In the genomic region with DNA sequence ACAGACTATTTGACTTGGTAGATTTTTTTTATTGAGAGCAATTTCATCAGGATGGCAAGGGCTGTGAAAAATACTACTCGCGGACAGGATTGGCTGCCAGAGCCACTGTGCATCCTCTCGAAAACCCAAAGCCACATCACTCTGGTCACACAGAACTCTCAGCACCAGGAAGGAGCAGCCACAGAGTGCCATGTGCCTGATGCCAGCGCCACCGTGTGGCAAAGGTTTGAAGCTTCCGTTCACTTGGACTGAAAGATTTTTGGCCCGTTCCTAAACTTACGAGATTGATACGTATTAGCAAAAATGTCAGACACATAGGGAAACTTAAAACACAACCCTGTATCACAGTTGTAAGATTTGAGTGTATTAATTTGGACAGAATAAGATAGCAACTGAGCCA, we compare ENCODE assay signal across 9 mouse cellular contexts. TPM values are rescaled to one million over a fixed set of nuclear protein-coding genes. Genes with fewer than 3 reads are reported as not detected.
DNase-seq lines count a peak whose midpoint lies in the region; ATAC-seq and TF ChIP-seq lines count a peak whose summit lies in the region.
"Had no signal": no experiment of that assay in that cellular context is flagged by ENCODE, and none has a peak within 500 bp of the region (broad histone marks: within the 10 kb centered on the region; RNA-seq: fewer than 3 reads in every experiment).

No protein-coding gene starts in this region.

- ATAC-seq in intestine, postnatal 0 days: no peak
- ATAC-seq in intestine, embryonic 16.5 days: no peak
- peak; percentile 44; the same call in 1 of the 2 replicates for ATAC-seq in forebrain, postnatal 0 days
- no peak for ATAC-seq in neural tube, embryonic 11.5 days (ENCODE audit: insufficient read depth, low FRiP score, low TSS enrichment)

- H3K4me2 ChIP-seq in intestine, postnatal 0 days (replicated peaks; ENCODE audit: low read depth): no peak overlapping the region
- no peak overlapping the region for H3K4me2 ChIP-seq in intestine, embryonic 16.5 days (ENCODE audit: low read depth, low read length)
- H3K4me2 ChIP-seq in CH12.LX (ENCODE audit: insufficient read depth, low read depth, poor library complexity, severe bottlenecking): no peak overlapping the region
- H3K4me2 ChIP-seq in forebrain, postnatal 0 days (ENCODE audit: low read depth): no peak overlapping the region
- H3K4me2 ChIP-seq in neural tube, embryonic 11.5 days (ENCODE audit: low read depth): no peak overlapping the region

- no peaks in the 10 kb centered on the region for H3K4me1 ChIP-seq in intestine, postnatal 0 days (replicated peaks; ENCODE audit: control insufficient read depth, insufficient read depth, low read length)
- H3K4me1 ChIP-seq in intestine, embryonic 16.5 days (ENCODE audit: control insufficient read depth, insufficient read depth, low read length): no peaks in the 10 kb centered on the region
- peaks cover 0 to 4% of the 10 kb centered on the region in 2 experiments; a peak in 1 of 4 replicates for H3K4me1 ChIP-seq in CH12.LX (ENCODE audit: control insufficient read depth in 1 of 2, insufficient read depth in 2 of 2)
- no peaks in the 10 kb centered on the region for H3K4me1 ChIP-seq in forebrain, postnatal 0 days (ENCODE audit: insufficient read depth)
- no peaks in the 10 kb centered on the region for H3K4me1 ChIP-seq in neural tube, embryonic 11.5 days (ENCODE audit: control insufficient read depth, insufficient read depth, low read length)

- no peak overlapping the region for H3K27ac ChIP-seq in intestine, postnatal 0 days (ENCODE audit: low read depth, low read length)
- H3K27ac ChIP-seq in intestine, embryonic 16.5 days (ENCODE audit: low read length): no peak overlapping the region
- H3K27ac ChIP-seq in CH12.LX (ENCODE audit: insufficient read depth, low read depth): no peak overlapping the region
- no peak overlapping the region for H3K27ac ChIP-seq in forebrain, postnatal 0 days (ENCODE audit: low read depth, low read length)
- no peak overlapping the region for H3K27ac ChIP-seq in neural tube, embryonic 11.5 days (ENCODE audit: low read depth, low read length)

- TF ChIP-seq POLR2A in CH12.LX (IDR thresholded peaks at IDR 0.05; ENCODE audit: low read depth, low read length): no peak

- dilution Hi-C loops in CH12.LX (cut with MboI; ENCODE audit: extremely low pct_ligation_motif_present, extremely low pct_unique_long_range_greater_than_20kb, low sequenced_read_pairs): no loop called here

- WGBS in intestine, postnatal 0 days: 47% methylated on average over 9 of the region's 9 CpGs
- 50% methylated on average over 9 of the region's 9 CpGs for WGBS in intestine, embryonic 16.5 days
- WGBS in forebrain, postnatal 0 days: 41% methylated on average over 9 of the region's 9 CpGs
- 53% methylated on average over 9 of the region's 9 CpGs for WGBS in neural tube, embryonic 11.5 days

- H3K9me3 ChIP-seq in intestine, postnatal 0 days (ENCODE audit: control insufficient read depth): no peaks in the 10 kb centered on the region
- no peaks in the 10 kb centered on the region for H3K9me3 ChIP-seq in intestine, embryonic 16.5 days (ENCODE audit: control insufficient read depth, low read length)
- no peaks in the 10 kb centered on the region for H3K9me3 ChIP-seq in CH12.LX (replicated peaks; ENCODE audit: low read length)
- no peaks in the 10 kb centered on the region for H3K9me3 ChIP-seq in forebrain, postnatal 0 days (ENCODE audit: low read length)
- H3K9me3 ChIP-seq in neural tube, embryonic 11.5 days (ENCODE audit: control insufficient read depth, low read length): no peaks in the 10 kb centered on the region

- peak; percentile 55 for TF ChIP-seq RAD21 in CH12.LX (IDR thresholded peaks at IDR 0.05; ENCODE audit: low read depth, low read length)

- H3K27me3 ChIP-seq in intestine, postnatal 0 days (replicated peaks; ENCODE audit: control insufficient read depth, insufficient read depth, low read length): no peaks in the 10 kb centered on the region
- H3K27me3 ChIP-seq in intestine, embryonic 16.5 days (replicated peaks; ENCODE audit: control insufficient read depth, insufficient read depth, low read length): no peaks in the 10 kb centered on the region
- no peaks in the 10 kb centered on the region for H3K27me3 ChIP-seq in CH12.LX (replicated peaks)
- H3K27me3 ChIP-seq in forebrain, postnatal 0 days (ENCODE audit: insufficient read depth, low read length): no peaks in the 10 kb centered on the region
- no peaks in the 10 kb centered on the region for H3K27me3 ChIP-seq in neural tube, embryonic 11.5 days (ENCODE audit: control insufficient read depth, insufficient read depth, low read length)

- intact Hi-C loops in left cerebral cortex, postnatal 25 days (cut with DNase I): loop anchor here (5.0 kb wide), 2 partner anchors 403 to 1042 kb away; no protein-coding TSS in a partner anchor

- 0 out of 2 replicates have a peak, but pooled peaks cover 8% of the 10 kb centered on the region for H3K36me3 ChIP-seq in intestine, postnatal 0 days (ENCODE audit: control insufficient read depth, insufficient read depth)
- no peaks in the 10 kb centered on the region for H3K36me3 ChIP-seq in intestine, embryonic 16.5 days (ENCODE audit: control insufficient read depth, insufficient read depth, low read length)
- H3K36me3 ChIP-seq in CH12.LX (replicated peaks in 1 of 2; ENCODE audit: control insufficient read depth in 1 of 2, insufficient read depth in 1 of 2, low read length in 1 of 2): peaks cover 10 to 34% of the 10 kb centered on the region in 2 experiments
- H3K36me3 ChIP-seq in forebrain, postnatal 0 days (ENCODE audit: insufficient read depth): no peaks in the 10 kb centered on the region
- H3K36me3 ChIP-seq in neural tube, embryonic 11.5 days (ENCODE audit: control insufficient read depth, insufficient read depth, low read length): no peaks in the 10 kb centered on the region

- no peaks in the 10 kb centered on the region; the same call in 1 of the 2 replicates for H3K79me2 ChIP-seq in CH12.LX (replicated peaks; ENCODE audit: control insufficient read depth, extremely low read depth, insufficient read depth, poor library complexity, severe bottlenecking)

- no peak overlapping the region for H3K4me3 ChIP-seq in intestine, postnatal 0 days (ENCODE audit: low read depth, low read length)
- H3K4me3 ChIP-seq in intestine, embryonic 16.5 days (ENCODE audit: low read length): no peak overlapping the region
- H3K4me3 ChIP-seq in CH12.LX (replicated peaks in 1 of 3; ENCODE audit: low read depth in 2 of 3, low read length in 2 of 3, poor library complexity in 1 of 3): no peak overlapping the region
- no peak overlapping the region for H3K4me3 ChIP-seq in forebrain, postnatal 0 days (ENCODE audit: low read depth, low read length)
- H3K4me3 ChIP-seq in neural tube, embryonic 11.5 days (ENCODE audit: low read depth, low read length): no peak overlapping the region
- H3K4me3 ChIP-seq: myocyte had no signal

- TF ChIP-seq EP300 in CH12.LX (IDR thresholded peaks at IDR 0.05; ENCODE audit: low read length): no peak

- no peak overlapping the region for H3K9ac ChIP-seq in intestine, postnatal 0 days (ENCODE audit: low read depth, low read length)
- no peak overlapping the region for H3K9ac ChIP-seq in intestine, embryonic 16.5 days (ENCODE audit: low read depth, low read length)
- H3K9ac ChIP-seq in CH12.LX (ENCODE audit: insufficient read depth, low read depth): no peak overlapping the region
- H3K9ac ChIP-seq in forebrain, postnatal 0 days: no peak overlapping the region
- no peak overlapping the region for H3K9ac ChIP-seq in neural tube, embryonic 11.5 days (ENCODE audit: low read length)

- peak; percentile 93 for TF ChIP-seq CTCF in intestine, postnatal 0 days (IDR thresholded peaks at IDR 0.05; ENCODE audit: low read depth)
- peak; percentile 45 to 82 for TF ChIP-seq CTCF in CH12.LX (conservative IDR thresholded peaks at IDR 0.05 in 1 of 2, IDR thresholded peaks at IDR 0.05 in 1 of 2; ENCODE audit: low read depth in 2 of 2, low read length in 2 of 2)
- peak; percentile 87 for TF ChIP-seq CTCF in forebrain, postnatal 0 days (IDR thresholded peaks at IDR 0.05; ENCODE audit: low read depth)

- in situ Hi-C loops in CH12.LX (cut with MboI; ENCODE audit: low pct_ligation_motif_present, low pct_unique_long_range_greater_than_20kb, low sequenced_read_pairs): loop anchor here (25.0 kb wide), 1 partner anchor 408 kb away; no protein-coding TSS in a partner anchor

- peak; percentile 66 for DNase-seq in CH12.LX (ENCODE audit: extremely low read depth)
- DNase-seq in adrenal gland, adult 2 months: peak; percentile 60
- DNase-seq in forebrain, postnatal 0 days: peak; percentile 80
- peak; percentile 62 to 65 for DNase-seq in left cerebral cortex, postnatal 25 days (ENCODE audit: low spot score in 2 of 2)
- DNase-seq in neural tube, embryonic 11.5 days (ENCODE audit: low spot score): peak; percentile 58
- no peak for DNase-seq in urinary bladder, postnatal 10 days (ENCODE audit: low spot score)

TF ChIP-seq in CH12.LX, 34 proteins besides CTCF, POLR2A, EP300 and RAD21:
- TF ChIP-seq ELF1 (IDR thresholded peaks at IDR 0.05; ENCODE audit: low read depth, low read length) (peak; percentile 55; the same call in 1 of the 2 replicates), MAZ (IDR thresholded peaks at IDR 0.05; ENCODE audit: low read depth, low read length) (no peak), BHLHE40 (IDR thresholded peaks at IDR 0.05; ENCODE audit: low read depth, low read length) (peak; percentile 18; the same call in 1 of the 2 replicates), USF2 (conservative IDR thresholded peaks at IDR 0.05; ENCODE audit: low read depth, low read length) (no peak), ZNF384 (IDR thresholded peaks at IDR 0.05; ENCODE audit: low read depth, low read length) (no peak), MYC (IDR thresholded peaks at IDR 0.05; ENCODE audit: low read depth, low read length) (peak; percentile 98), SMC3 (IDR thresholded peaks at IDR 0.05; ENCODE audit: low read depth, low read length) (peak; percentile 71), SIN3A (IDR thresholded peaks at IDR 0.05; ENCODE audit: low read length) (no peak), MAX (IDR thresholded peaks at IDR 0.05; ENCODE audit: low read length) (peak; percentile 93)

RNA-seq across cellular contexts. Expression of a gene that starts 44.1 kb away (rescaled TPM):
- polyA plus RNA-seq in intestine, postnatal 0 days (2015; fragmentation: Nextera tagmentation; extraction: Ambion mirVana): 2.2 TPM in 2 replicates
- 2.4 and 2.9 TPM in 2 replicates for polyA plus RNA-seq in intestine, embryonic 16.5 days (2015; fragmentation: Nextera tagmentation; extraction: Ambion mirVana)
- 9.3 and 10.0 TPM in 2 replicates for total RNA-seq in CH12.LX (2012; rRNA removed)
- total RNA-seq in CH12.LX (2014; rRNA removed): 5.3 and 5.6 TPM in 2 replicates
- 11.1 and 12.1 TPM in 2 replicates for polyA plus RNA-seq in CH12.LX (2012; ENCODE audit: insufficient read length, low read depth)
- 10 to 100 TPM; 16.4 to 23.1 TPM for total RNA-seq in adrenal gland, adult 2 months (2021)
- polyA plus RNA-seq in adrenal gland, adult 2 months (2012; rRNA removed): 10.1 and 10.8 TPM in 2 replicates
- total RNA-seq in forebrain, postnatal 0 days (2014; rRNA removed): 3.3 and 3.5 TPM in 2 replicates
- polyA plus RNA-seq in forebrain, postnatal 0 days (2015; fragmentation: Nextera tagmentation; extraction: Ambion mirVana): 0.28 and 0.64 TPM in 2 replicates
- 1 to 10 TPM; 2.4 to 3.0 TPM for total RNA-seq in left cerebral cortex, postnatal 25 days (2021)
- 3.5 and 3.6 TPM in 2 replicates for polyA plus RNA-seq in neural tube, embryonic 11.5 days (2014; fragmentation: Nextera tagmentation; extraction: Ambion mirVana)
